Mouse (Mus musculus): ENCODE measurements around the gene Il13.

DNA sequence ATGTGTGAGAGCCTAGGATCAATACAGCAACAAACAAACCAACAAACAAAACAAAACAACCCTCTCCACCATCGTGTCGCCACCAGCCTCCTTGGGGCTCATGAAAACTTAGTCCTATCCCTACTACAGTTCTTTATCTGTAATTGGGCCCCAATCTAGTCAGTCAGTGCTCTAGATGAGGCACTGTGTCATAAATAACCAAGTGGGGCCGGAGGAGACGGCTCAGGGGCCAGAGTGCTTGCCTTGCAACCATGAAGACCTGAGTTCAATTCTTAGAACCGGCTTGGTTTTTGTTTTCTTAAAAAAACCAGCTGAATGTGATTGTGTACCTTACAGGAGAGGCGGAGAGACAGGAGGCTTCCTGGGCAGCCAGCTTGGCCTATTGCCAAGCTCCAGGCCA lies 19.3 kb downstream of the Il13 start:
- TF ChIP-seq CTCF (IDR thresholded peaks at IDR 0.05; ENCODE audit: control insufficient read depth, insufficient read depth, low read length) (no peak), POLR2A (IDR thresholded peaks at IDR 0.05; ENCODE audit: borderline replicate concordance, control insufficient read depth, low read depth, low read length) (no peak)
